Mouse (Mus musculus): ENCODE data around the gene Ccdc71l. TPM values are rescaled to one million over a fixed set of nuclear protein-coding genes. Genes with fewer than 3 reads are reported as not detected.

The Ccdc71l gene
- 17.5 and 29.7 TPM in 2 replicates for polyA plus RNA-seq (2012; rRNA removed)

- Histone ChIP-seq H3K27me3 (ENCODE audit: control insufficient read depth, insufficient read depth, low read length) (no peaks in the 10 kb centered on the region), H3K4me3 (ENCODE audit: extremely low read depth, insufficient read depth, insufficient read length) (peak within 1 kb of the TSS; percentile 95), H3K36me3 (ENCODE audit: control insufficient read depth, insufficient read depth, low read length) (peaks cover 2% of the 10 kb centered on the region; the same call in 1 of the 2 replicates), H3K4me1 (ENCODE audit: control insufficient read depth, insufficient read depth, insufficient read length) (peaks cover 7% of the 10 kb centered on the region), H3K27ac (ENCODE audit: insufficient read depth, low read length) (peak within 1 kb of the TSS; percentile 96)
- peak; percentile 69 to 81 for DNase-seq (ENCODE audit: low read depth in 1 of 2, low spot score in 2 of 2)
- TF ChIP-seq POLR2A (IDR thresholded peaks at IDR 0.05; ENCODE audit: low read depth, low read length) (no peak; the same call in 1 of the 2 replicates), CTCF (IDR thresholded peaks at IDR 0.05; ENCODE audit: extremely low read depth, insufficient read depth, insufficient read length, insufficient replicate concordance) (no peak)
- WGBS: under 1% methylated on average over 76 of the region's 78 CpGs
These were observed at the start of gene Ccdc71l for GRCm38 (mm10) chr12:32378528-32379295. Gene Ccdc71l (plus strand): TSS chr12:32378704.

DNA sequence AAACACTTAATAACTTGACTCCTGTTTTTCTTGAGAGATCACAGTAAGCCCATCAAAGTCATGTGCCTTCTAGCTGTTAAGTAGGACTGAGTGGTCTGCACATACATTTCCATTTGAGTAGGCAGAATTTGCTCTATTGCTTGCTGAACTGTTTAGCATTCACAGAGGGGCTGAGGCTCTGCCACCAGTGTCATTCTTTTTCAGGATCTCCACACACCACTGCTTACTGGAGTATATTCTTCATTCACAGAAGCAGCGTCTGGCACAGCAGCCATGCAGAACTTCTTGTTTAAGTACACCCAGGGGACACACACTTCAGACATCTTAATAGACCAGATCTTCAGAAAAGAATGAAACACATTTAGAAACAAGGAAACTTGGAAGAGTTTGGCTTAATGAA is 39.4 kb upstream of the Ccdc71l start:
- 31% methylated on average over 1 of the region's 1 CpGs for WGBS
- Histone ChIP-seq H3K27ac (ENCODE audit: insufficient read depth, low read length) (no peak overlapping the region), H3K27me3 (ENCODE audit: control insufficient read depth, insufficient read depth, low read length) (no peaks in the 10 kb centered on the region), H3K36me3 (ENCODE audit: control insufficient read depth, insufficient read depth, low read length) (no peaks in the 10 kb centered on the region), H3K4me1 (ENCODE audit: control insufficient read depth, insufficient read depth, insufficient read length) (peaks cover 8% of the 10 kb centered on the region), H3K4me3 (ENCODE audit: extremely low read depth, insufficient read depth, insufficient read length) (no peak overlapping the region)
- TF ChIP-seq POLR2A (IDR thresholded peaks at IDR 0.05; ENCODE audit: low read depth, low read length) (no peak), CTCF (IDR thresholded peaks at IDR 0.05; ENCODE audit: extremely low read depth, insufficient read depth, insufficient read length, insufficient replicate concordance) (no peak)
- DNase-seq (ENCODE audit: low read depth in 1 of 2, low spot score in 2 of 2): no peak

- no peak overlapping the region for H3K27ac ChIP-seq (ENCODE audit: insufficient read depth, low read length)
- WGBS: 100% methylated on average over 1 of the region's 1 CpGs
- peaks cover 8% of the 10 kb centered on the region for H3K4me1 ChIP-seq (ENCODE audit: control insufficient read depth, insufficient read depth, insufficient read length)
- no peaks in the 10 kb centered on the region for H3K27me3 ChIP-seq (ENCODE audit: control insufficient read depth, insufficient read depth, low read length)
- TF ChIP-seq POLR2A (IDR thresholded peaks at IDR 0.05; ENCODE audit: low read depth, low read length) (no peak), CTCF (IDR thresholded peaks at IDR 0.05; ENCODE audit: extremely low read depth, insufficient read depth, insufficient read length, insufficient replicate concordance) (no peak)
- H3K4me3 ChIP-seq (ENCODE audit: extremely low read depth, insufficient read depth, insufficient read length): no peak overlapping the region
- DNase-seq (ENCODE audit: low read depth in 1 of 2, low spot score in 2 of 2): no peak
- H3K36me3 ChIP-seq (ENCODE audit: control insufficient read depth, insufficient read depth, low read length): no peaks in the 10 kb centered on the region
These were observed 35.0 kb upstream of the Ccdc71l start for GRCm38 (mm10) chr12:32343487-32343886.

DNA sequence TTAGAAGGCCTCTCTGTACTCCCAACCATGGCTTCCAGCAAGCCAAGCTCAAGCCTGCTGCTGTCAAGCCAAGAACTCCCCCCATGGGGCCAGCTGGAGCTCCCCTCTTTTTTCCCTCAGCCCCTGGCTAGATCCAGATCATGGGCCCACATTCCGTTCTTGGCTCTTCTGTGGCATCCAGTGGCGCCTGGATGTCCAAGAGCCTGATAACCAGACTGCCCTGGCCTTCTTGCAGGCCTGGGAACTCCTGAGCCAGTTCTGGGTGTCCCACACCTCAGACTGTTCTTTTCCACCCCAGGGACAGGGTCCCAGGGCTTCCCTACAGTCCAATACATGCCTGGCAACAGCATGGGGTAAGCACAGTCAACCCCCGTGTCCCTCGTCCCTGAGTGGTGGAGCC is 32.4 kb upstream of the Ccdc71l start:
- H3K27ac ChIP-seq (ENCODE audit: insufficient read depth, low read length): no peak overlapping the region
- WGBS: 91% methylated on average over 4 of the region's 4 CpGs

GRCm38 (mm10) chr12:32348493-32348892 is 30.0 kb upstream of the Ccdc71l start:
- no peak for DNase-seq (ENCODE audit: low read depth in 1 of 2, low spot score in 2 of 2)
- 85% methylated on average over 3 of the region's 3 CpGs for WGBS
- Histone ChIP-seq H3K27me3 (ENCODE audit: control insufficient read depth, insufficient read depth, low read length) (no peaks in the 10 kb centered on the region), H3K4me3 (ENCODE audit: extremely low read depth, insufficient read depth, insufficient read length) (no peak overlapping the region), H3K27ac (ENCODE audit: insufficient read depth, low read length) (no peak overlapping the region), H3K4me1 (ENCODE audit: control insufficient read depth, insufficient read depth, insufficient read length) (no peaks in the 10 kb centered on the region), H3K36me3 (ENCODE audit: control insufficient read depth, insufficient read depth, low read length) (no peaks in the 10 kb centered on the region)
- TF ChIP-seq CTCF (IDR thresholded peaks at IDR 0.05; ENCODE audit: extremely low read depth, insufficient read depth, insufficient read length, insufficient replicate concordance): no peak

More for the DNA sequence above, 32.4 kb upstream of the Ccdc71l start:
- Histone ChIP-seq H3K27me3 (ENCODE audit: control insufficient read depth, insufficient read depth, low read length) (no peaks in the 10 kb centered on the region), H3K36me3 (ENCODE audit: control insufficient read depth, insufficient read depth, low read length) (no peaks in the 10 kb centered on the region), H3K4me3 (ENCODE audit: extremely low read depth, insufficient read depth, insufficient read length) (no peak overlapping the region), H3K4me1 (ENCODE audit: control insufficient read depth, insufficient read depth, insufficient read length) (no peaks in the 10 kb centered on the region)
- TF ChIP-seq POLR2A (IDR thresholded peaks at IDR 0.05; ENCODE audit: low read depth, low read length) (no peak), CTCF (IDR thresholded peaks at IDR 0.05; ENCODE audit: extremely low read depth, insufficient read depth, insufficient read length, insufficient replicate concordance) (no peak)
- DNase-seq (ENCODE audit: low read depth in 1 of 2, low spot score in 2 of 2): no peak

DNA sequence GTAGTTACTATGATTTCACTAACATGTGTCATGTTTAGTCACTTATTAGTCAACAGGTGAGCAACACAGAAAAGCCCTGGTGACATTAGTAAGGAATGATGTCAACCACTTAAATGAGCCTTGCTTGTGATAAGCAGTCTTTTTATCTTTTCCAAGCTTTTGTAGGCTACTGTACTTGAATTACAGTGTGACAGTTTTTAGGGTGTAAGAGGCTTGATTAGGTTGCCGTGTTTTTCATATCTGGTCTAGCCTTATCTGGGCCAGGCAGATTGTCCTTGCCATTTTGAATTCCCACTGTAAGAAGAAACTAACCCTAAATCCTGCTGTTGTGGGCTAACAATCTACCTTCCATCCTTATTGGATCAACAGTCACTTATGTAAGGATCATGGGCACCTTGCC is 26.6 kb upstream of the Ccdc71l start:
- WGBS: 84% methylated on average over 1 of the region's 1 CpGs
- DNase-seq (ENCODE audit: low read depth in 1 of 2, low spot score in 2 of 2): no peak
- no peaks in the 10 kb centered on the region for H3K4me1 ChIP-seq (ENCODE audit: control insufficient read depth, insufficient read depth, insufficient read length)
- H3K27me3 ChIP-seq (ENCODE audit: control insufficient read depth, insufficient read depth, low read length): no peaks in the 10 kb centered on the region
- TF ChIP-seq CTCF (IDR thresholded peaks at IDR 0.05; ENCODE audit: extremely low read depth, insufficient read depth, insufficient read length, insufficient replicate concordance): no peak
- no peak for TF ChIP-seq POLR2A (IDR thresholded peaks at IDR 0.05; ENCODE audit: low read depth, low read length)
- no peaks in the 10 kb centered on the region for H3K36me3 ChIP-seq (ENCODE audit: control insufficient read depth, insufficient read depth, low read length)
- H3K27ac ChIP-seq (ENCODE audit: insufficient read depth, low read length): no peak overlapping the region
- no peak overlapping the region for H3K4me3 ChIP-seq (ENCODE audit: extremely low read depth, insufficient read depth, insufficient read length)

GRCm38 (mm10) chr12:32379296-32379725 is 807 bp downstream of the Ccdc71l start:
- H3K4me3 ChIP-seq (ENCODE audit: extremely low read depth, insufficient read depth, insufficient read length): peak overlapping the region; percentile 95
- TF ChIP-seq CTCF (IDR thresholded peaks at IDR 0.05; ENCODE audit: extremely low read depth, insufficient read depth, insufficient read length, insufficient replicate concordance) (peak; percentile 77), POLR2A (IDR thresholded peaks at IDR 0.05; ENCODE audit: low read depth, low read length) (peak; percentile 51; the same call in 1 of the 2 replicates)
- H3K27ac ChIP-seq (ENCODE audit: insufficient read depth, low read length): peak overlapping the region; percentile 96
- H3K27me3 ChIP-seq (ENCODE audit: control insufficient read depth, insufficient read depth, low read length): no peaks in the 10 kb centered on the region
- under 1% methylated on average over 67 of the region's 67 CpGs for WGBS
- H3K4me1 ChIP-seq (ENCODE audit: control insufficient read depth, insufficient read depth, insufficient read length): peaks cover 7% of the 10 kb centered on the region
- H3K36me3 ChIP-seq (ENCODE audit: control insufficient read depth, insufficient read depth, low read length): peaks cover 2% of the 10 kb centered on the region; the same call in 1 of the 2 replicates
- DNase-seq (ENCODE audit: low read depth in 1 of 2, low spot score in 2 of 2): peak; percentile 68 to 86

Data from spleen, adult 2 months (tissue).